Mouse (Mus musculus): ENCODE data around the gene Ube2l3. TPM values are rescaled to one million over a fixed set of nuclear protein-coding genes. Genes with fewer than 3 reads are reported as not detected.

Ube2l3 gene
- total and polyA plus RNA-seq, 3 experiments = 137 to 2,006 (median 297) TPM

GRCm38 (mm10) chr16:17131191-17132088 lies 71.0 kb downstream of the Ube2l3 start:
- Histone ChIP-seq H3K9me3 (replicated peaks; ENCODE audit: insufficient read depth, low read length) (no peaks in the 10 kb centered on the region), H3K27ac (ENCODE audit: control insufficient read depth, low read depth, low read length) (peak overlapping the region; percentile 46), H3K4me3 (ENCODE audit: control insufficient read depth in 1 of 2, insufficient read depth in 1 of 2, low read depth in 2 of 2, low read length in 2 of 2) (peak overlapping the region; percentile 84 to 85), H3K27me3 (ENCODE audit: control insufficient read depth in 1 of 2, insufficient read depth in 2 of 2, low read length in 2 of 2) (no peaks in the 10 kb centered on the region), H3K79me2 (ENCODE audit: control insufficient read depth, insufficient read depth, low read length, poor library complexity) (peaks cover 16% of the 10 kb centered on the region), H3K4me1 (ENCODE audit: control insufficient read depth in 1 of 2, insufficient read depth in 2 of 2, low read length in 2 of 2) (peaks cover 0 to 15% of the 10 kb centered on the region in 2 experiments; a peak in 2 of 4 replicates), H3K9ac (ENCODE audit: control insufficient read depth, low read depth, low read length, poor library complexity, severe bottlenecking) (peak overlapping the region; percentile 84), H3K36me3 (ENCODE audit: control insufficient read depth in 1 of 2, insufficient read depth in 2 of 2, low read length in 2 of 2) (peaks cover 0 to 2% of the 10 kb centered on the region in 2 experiments; a peak in 2 of 4 replicates)
- peak; percentile 73 for DNase-seq (ENCODE audit: low read depth, low spot score)
- TF ChIP-seq POLR2A (IDR thresholded peaks at IDR 0.05; ENCODE audit: control insufficient read depth in 1 of 2, insufficient read depth in 1 of 2, low read depth in 1 of 2, low read length in 2 of 2, poor library complexity in 1 of 2) (no peak), E2F4 (IDR thresholded peaks at IDR 0.05; ENCODE audit: borderline replicate concordance, low read depth, low read length) (no peak), POLR2AphosphoS5 (IDR thresholded peaks at IDR 0.05; ENCODE audit: borderline replicate concordance, low read depth, low read length) (no peak), EP300 (IDR thresholded peaks at IDR 0.05; ENCODE audit: low read depth in 1 of 2, low read length in 2 of 2) (no peak), ELF1 (IDR thresholded peaks at IDR 0.05; ENCODE audit: low read depth, low read length) (no peak), TBP (IDR thresholded peaks at IDR 0.05; ENCODE audit: low read depth, low read length) (no peak), GATA1 (IDR thresholded peaks at IDR 0.05; ENCODE audit: low read depth, low read length) (no peak), MAX (IDR thresholded peaks at IDR 0.05; ENCODE audit: low read length) (peak; percentile 67), HCFC1 (IDR thresholded peaks at IDR 0.05; ENCODE audit: low read depth, low read length) (no peak), ZKSCAN1 (IDR thresholded peaks at IDR 0.05; ENCODE audit: low read depth, low read length) (no peak), USF1 (IDR thresholded peaks at IDR 0.05; ENCODE audit: low read depth, low read length) (no peak), MAFK (IDR thresholded peaks at IDR 0.05; ENCODE audit: borderline replicate concordance, low read depth, low read length) (no peak), RCOR1 (IDR thresholded peaks at IDR 0.05; ENCODE audit: low read depth, low read length) (0 out of 2 replicates have a peak, but pooled peaks have one; percentile 7), CHD2 (IDR thresholded peaks at IDR 0.05; ENCODE audit: low read length) (no peak), SIN3A (IDR thresholded peaks at IDR 0.05; ENCODE audit: low read length) (no peak; the same call in none of the 2 replicates), TAL1 (IDR thresholded peaks at IDR 0.05; ENCODE audit: low read length) (no peak), ETS1 (IDR thresholded peaks at IDR 0.05; ENCODE audit: low read depth, low read length) (no peak), JUND (IDR thresholded peaks at IDR 0.05; ENCODE audit: low read depth, low read length) (no peak), TCF12 (IDR thresholded peaks at IDR 0.05; ENCODE audit: low read depth, low read length) (no peak), MYC (IDR thresholded peaks at IDR 0.05; ENCODE audit: low read depth, low read length) (0 out of 2 replicates have a peak, but pooled peaks have one; percentile 21), MAZ (IDR thresholded peaks at IDR 0.05; ENCODE audit: low read depth, low read length) (peak; percentile 65; the same call in 1 of the 2 replicates), BHLHE40 (IDR thresholded peaks at IDR 0.05; ENCODE audit: borderline replicate concordance, low read depth, low read length) (no peak; the same call in 1 of the 2 replicates), USF2 (IDR thresholded peaks at IDR 0.05; ENCODE audit: borderline replicate concordance in 1 of 2, insufficient read depth in 1 of 2, low read depth in 1 of 2, low read length in 2 of 2) (no peak), GABPA (IDR thresholded peaks at IDR 0.05; ENCODE audit: low read depth, low read length) (no peak), UBTF (IDR thresholded peaks at IDR 0.05; ENCODE audit: borderline replicate concordance, insufficient read depth, low read depth, low read length) (no peak), CTCF (IDR thresholded peaks at IDR 0.05 in 2 of 3, conservative IDR thresholded peaks at IDR 0.05 in 1 of 3; ENCODE audit: control insufficient read depth in 1 of 3, insufficient read depth in 1 of 3, low read depth in 2 of 3, low read length in 3 of 3, poor library complexity in 1 of 3, severe bottlenecking in 1 of 3) (peak in 1 of 3 experiments; percentile 39; a peak in 2 of 6 replicates), MEF2A (IDR thresholded peaks at IDR 0.05; ENCODE audit: extremely low read depth, insufficient replicate concordance, low read depth, low read length, poor library complexity, severe bottlenecking) (no peak), ZNF384 (IDR thresholded peaks at IDR 0.05; ENCODE audit: low read depth, low read length) (no peak), NRF1 (IDR thresholded peaks at IDR 0.05; ENCODE audit: insufficient read depth, low read depth, low read length, poor library complexity, severe bottlenecking) (peak; percentile 41; the same call in 1 of the 2 replicates), SMC3 (IDR thresholded peaks at IDR 0.05; ENCODE audit: low read depth, low read length) (no peak), MXI1 (IDR thresholded peaks at IDR 0.05; ENCODE audit: low read depth, low read length) (peak; percentile 78), RAD21 (IDR thresholded peaks at IDR 0.05; ENCODE audit: low read depth, low read length) (no peak)
